Mouse (Mus musculus) spleen, adult 18-20 months (tissue): ENCODE measurements at regions not wholly inside any gene's neighbourhood (a gene's known extent, or its start where the extent isn't known, plus 50 kb on each side); places are given as distances from the start of the nearest gene placed in this dataset.

Experiments
- DNase-seq, 2 experiments: peaks; one replicate each; pipeline ENCODE4 v3.0.0; 2022; ENCODE audit warnings: mixed read lengths in 2 of 2

DNA sequence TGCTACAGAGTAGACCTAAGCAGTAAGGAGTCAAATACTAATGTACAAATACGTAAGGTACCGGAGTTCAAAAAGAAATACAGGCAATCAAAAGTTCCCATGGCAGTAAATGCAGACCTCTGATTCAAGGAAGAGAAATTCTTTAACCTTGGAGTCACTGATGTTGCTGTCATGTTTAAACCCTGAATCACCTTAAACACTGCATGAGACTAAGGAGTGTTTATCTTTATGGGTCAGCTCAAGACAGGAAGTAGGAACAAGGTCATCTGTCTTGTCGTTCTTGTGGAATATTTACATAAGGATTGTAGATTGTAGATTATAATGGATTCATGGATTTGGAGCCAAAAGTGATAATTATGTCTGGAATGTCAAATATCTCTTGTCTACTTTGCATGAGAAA, 1708.7 kb upstream of the Slc10a2 start:
- no peak for DNase-seq

DNA sequence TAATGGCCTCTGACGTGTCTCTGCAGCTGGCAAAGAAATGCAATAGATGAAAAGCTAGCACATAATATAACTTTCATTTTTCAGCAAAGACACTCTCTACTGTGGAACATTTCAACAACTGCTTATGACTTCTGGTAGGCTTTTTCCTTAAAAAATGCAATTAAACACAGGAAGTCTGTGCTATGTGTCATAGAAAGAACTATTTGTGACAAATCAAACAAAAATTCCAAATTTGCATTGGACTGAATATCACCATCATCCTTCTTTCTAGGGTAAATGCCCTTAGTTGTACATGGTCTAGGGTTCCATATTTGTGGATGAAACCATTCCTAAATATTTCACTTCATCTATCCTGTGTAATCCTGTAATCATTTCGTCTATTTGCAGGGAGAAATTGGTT, 1702.0 kb upstream of the Slc10a2 start:
- DNase-seq = no peak

DNA sequence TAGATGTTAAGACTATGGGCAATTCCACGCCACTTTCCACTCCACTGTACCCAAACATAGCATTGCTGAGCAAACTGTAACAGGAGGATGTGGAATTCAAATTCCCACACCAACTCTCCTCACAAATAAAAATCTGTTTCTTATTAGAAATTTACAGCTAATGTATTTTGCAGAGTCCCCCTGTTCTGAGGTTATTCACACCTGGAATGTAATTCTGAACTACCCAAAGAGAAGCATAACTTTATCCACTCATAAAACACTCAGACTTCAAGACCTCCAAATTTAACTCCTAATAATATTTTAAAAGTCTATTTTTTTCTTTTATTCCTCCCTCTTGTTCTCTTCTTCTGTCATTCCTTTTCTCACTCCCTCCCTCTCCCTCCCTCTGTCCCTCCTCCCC, 1698.0 kb upstream of the Slc10a2 start:
- no peak for DNase-seq

DNA sequence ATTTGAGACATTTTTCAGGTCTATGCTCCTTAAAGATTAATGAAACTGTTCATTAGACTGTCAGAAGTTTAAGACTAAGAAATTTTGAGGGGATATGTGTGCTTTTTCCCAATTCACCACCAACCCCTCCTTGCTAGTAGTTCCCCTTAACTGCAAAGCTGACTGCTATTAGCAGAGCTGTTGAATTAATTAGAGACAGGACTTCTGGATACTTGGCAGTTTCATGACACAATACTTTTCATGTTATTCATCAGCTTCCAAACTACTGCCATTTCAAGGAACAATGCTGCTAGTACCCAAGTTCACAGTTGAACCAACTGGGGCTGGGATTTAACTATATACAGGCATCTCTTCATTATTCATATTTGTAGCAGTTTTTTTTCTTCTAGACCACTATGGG, 1695.9 kb upstream of the Slc10a2 start:
- no peak for DNase-seq

DNA sequence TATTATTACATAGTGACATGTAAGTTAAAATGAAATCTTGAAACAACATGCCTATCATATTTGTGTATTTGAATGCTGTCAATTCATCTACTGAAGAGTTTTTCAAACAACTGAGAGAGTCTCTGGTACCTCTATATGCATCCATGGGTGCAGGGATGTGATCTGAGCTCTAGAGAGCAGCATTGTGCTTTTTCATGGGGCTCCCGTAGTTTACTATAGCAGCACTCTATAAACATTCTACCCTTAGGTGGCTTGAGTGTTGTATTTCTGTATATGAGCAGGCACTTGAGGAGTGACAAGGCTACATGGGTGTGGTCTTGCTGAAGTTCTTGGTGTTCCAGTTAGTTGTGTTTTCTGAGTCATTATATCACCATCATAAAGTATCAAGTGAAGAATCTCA, 1683.9 kb upstream of the Slc10a2 start:
- DNase-seq = no peak

DNA sequence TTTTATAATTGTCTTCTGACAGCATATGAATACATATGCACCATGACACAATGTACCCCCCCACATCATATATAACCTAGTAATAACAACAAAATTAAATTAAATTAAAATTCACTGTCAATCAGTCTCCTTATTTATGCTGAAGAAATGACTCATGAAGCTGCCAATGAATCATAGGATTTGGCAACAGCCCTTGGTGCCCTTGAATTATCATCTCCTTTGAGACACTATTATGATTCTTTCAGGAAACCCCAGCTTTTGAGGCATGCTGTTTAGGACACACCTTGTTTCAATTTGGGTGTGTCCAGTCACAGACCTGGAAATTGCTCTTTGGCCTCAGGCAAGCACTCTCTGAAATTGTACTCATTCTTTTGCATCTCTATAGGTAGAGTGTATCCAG, 1675.8 kb upstream of the Slc10a2 start:
- no peak for DNase-seq

DNA sequence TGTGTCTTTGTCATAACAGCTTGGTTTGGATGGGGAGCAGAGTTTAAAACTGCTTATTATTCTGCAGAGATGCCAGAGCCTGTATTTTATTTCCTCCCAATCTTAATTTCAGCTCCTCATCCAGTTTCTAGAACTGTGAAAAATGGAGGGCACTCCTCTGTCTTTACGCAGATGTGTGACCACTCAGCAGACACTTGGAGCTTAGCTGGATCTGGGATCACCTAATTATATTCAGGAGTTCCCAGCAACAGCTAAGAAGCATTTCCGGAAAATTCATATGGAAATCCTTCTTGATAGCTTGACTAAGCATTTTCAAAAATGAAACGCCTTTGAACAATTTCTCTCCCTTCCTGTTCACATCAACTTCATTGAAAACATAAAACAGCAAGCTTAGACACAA, 1670.0 kb upstream of the Slc10a2 start:
- no peak for DNase-seq

DNA sequence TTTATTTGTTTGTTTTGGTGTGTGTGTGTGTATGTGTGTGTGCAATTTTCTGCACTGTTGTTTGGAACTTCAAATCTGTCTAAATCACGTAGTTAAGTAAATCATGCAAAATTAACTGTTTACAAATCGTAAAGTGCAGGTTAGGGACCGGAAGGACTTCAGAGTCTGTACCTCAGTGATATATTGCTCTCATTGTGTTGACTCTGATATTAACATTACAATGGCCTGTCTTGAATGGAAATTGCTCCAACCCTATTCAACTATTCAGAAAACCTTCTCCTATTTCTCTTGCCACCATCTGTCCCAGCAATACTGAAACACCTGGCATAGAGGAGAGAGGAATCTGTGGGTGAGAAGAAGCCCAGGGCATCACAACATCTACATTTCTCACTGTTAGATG, 1624.4 kb upstream of the Slc10a2 start:
- no peak for DNase-seq

DNA sequence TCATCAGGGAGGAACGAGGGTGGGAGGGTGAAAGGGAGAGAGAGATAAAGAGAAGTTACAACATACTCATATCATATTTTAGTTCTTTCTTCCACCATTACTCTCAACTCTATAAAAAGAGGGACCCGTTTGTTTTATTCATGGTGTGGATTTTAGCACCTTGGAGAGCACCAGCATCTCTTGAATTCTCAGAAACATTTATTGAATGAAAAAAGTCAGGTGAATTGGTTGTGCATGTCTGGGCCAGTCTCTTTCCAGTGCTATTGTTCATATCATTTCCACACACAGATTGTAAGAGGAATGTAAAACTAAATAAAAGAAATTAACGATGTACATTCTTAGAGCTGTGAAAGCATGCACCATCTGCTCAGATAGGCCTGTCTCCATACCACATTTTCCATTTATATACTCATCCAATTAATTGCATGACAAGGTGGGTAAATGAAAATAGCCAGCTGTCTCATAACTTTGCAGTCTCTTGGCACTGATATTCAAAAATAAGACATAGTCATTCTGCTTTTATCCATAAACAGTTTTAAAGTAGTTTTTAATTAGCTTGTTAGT, 1603.8 kb upstream of the Slc10a2 start:
- no peak for DNase-seq

DNA sequence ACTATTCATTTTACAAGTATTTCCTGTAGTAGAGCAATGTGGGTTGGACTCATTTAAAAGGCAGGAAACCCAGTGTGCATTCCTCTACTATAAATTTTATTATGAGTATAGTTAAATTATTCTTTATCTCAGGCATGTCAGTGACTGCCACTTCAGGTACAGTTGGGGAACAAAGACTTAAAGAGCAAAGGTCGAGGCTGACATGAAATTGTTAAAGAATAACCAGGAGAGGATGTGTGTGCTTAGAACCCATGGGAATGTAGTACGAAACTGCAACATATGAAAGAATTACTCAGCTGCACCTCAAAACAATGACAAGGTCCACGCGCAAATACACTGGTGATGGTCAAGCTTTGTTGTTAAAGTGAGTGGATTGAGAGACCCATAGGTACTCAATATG, 1583.4 kb upstream of the Slc10a2 start:
- no peak for DNase-seq

DNA sequence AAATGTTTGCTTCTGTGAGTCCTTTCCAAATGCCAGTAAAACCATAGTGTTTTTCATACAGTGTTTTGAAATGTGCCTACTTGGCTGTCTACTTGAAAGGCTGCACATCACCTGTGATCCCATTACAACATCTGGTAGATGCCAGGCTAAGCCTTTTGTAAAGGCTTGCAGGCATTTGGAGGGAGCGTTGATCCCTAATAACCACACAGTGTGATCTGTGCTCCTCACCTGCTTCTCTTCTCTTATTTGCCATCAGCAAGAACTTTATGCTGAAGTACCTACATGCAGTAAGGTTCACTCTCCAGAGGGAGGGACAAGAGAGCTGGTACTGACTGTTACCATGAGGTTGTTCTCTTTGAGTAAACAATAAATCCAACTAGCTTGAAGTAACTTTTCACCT, 1553.7 kb upstream of the Slc10a2 start:
- DNase-seq = no peak

DNA sequence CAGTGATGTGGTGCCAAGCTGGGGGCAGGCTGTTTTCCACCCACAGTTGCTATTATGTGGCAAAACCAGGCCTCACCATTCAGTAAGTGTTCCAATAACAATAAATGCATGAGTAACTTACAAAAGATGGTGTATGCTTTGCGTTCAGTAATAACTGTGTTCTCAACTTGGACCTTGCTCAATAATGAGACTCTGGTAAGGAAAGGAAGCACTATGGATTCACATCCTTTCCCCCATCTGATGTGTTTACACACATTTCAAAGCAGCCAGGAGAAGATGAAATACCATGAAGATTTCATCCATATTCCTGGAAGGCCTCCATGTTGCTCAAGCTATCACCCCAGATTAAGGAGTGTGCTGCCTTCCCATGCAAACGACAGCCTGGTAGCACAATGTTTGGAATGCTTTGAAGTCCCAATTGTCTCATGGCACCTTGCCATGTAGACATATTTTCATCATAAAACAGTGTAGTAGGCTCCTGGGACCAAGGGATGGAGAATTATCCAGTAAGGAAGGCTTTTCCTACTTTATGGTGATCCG, 1552.4 kb upstream of the Slc10a2 start:
- no peak for DNase-seq

DNA sequence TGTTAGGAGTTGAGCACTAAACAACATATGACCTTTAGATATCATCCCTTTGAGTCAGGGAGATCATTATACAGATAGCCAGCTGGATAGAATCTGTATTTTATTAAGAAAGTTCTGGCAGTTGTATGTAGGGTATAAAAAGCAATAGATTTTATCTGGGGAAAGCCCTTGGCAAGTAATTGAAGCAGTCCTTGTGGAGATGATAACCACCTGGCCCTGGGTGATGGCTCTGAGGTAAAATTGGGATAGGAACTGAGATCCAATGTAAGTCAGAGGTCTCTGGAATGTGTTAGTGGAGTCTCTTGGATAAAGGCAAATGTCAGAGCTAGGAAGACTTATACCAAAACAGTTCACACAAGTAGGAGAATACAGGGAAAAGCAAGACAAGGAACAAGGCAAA, 1547.0 kb upstream of the Slc10a2 start:
- DNase-seq = no peak

DNA sequence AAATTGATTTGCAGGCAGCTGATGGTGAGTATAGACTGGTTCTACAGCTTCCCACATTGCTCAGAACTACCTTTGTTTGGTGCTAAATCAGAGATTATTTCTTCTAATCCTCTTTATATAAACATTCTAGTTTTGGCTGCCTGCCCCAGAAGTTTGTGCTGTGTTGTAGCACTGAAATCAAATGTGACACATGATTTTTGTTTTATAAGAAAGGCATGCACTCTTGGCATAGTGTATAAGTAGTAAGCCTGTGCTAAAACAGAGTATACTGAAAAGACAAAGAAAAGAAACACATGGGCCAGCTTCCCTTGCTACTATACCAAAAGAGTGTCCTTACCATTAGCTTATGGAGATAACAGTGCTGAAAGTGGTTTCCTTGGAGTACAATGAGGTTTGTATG, 1542.9 kb upstream of the Slc10a2 start:
- DNase-seq = no peak

DNA sequence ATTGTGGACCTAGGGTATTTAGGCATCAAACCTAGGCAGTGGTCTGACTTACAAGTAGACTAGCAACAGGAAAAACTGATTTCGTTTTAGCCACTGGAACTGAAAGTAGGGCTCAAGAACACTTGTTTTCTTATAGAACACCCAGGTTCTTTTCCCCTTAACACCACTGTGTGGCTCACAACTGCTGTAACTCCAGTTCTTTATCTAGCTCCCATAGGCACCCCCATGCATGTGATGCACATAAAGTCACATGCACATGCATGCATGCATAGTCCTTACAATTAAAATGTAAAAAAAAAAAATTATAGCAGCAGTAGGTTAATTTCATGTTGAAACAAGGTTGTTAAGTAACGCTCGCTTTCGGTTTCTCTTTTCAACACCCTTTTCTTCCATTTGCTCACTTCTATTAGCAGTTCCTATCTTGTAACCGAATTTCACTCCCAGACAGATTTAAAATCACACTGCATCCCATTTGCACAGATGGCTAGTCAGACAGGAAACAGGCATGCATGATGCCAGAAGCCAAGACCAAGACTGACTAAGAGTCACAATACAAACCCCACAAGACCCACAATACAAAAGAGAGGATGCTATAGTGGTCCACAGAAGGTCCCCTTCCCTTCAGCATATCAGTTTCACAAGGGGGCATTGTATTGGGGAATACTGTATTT, 1540.3 kb upstream of the Slc10a2 start:
- DNase-seq = no peak

DNA sequence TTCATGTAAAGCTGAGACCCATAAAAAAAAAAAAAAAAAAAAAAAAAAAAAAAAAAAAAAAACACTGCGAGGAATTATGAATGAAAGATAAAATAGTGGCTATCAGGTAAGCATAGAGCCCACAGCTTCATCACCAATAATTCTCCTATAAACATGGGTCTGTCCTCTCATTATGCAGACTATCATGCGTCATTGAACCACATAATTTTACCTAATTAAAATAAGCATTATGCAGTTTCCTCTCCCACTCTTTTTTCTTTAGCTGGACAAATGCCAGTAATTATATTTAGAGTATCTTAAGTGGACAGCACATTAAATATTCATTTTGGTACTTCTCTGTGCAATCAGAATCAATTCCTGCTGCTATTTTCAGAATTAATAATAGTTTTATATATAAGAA, 1539.2 kb upstream of the Slc10a2 start:
- no peak for DNase-seq

DNA sequence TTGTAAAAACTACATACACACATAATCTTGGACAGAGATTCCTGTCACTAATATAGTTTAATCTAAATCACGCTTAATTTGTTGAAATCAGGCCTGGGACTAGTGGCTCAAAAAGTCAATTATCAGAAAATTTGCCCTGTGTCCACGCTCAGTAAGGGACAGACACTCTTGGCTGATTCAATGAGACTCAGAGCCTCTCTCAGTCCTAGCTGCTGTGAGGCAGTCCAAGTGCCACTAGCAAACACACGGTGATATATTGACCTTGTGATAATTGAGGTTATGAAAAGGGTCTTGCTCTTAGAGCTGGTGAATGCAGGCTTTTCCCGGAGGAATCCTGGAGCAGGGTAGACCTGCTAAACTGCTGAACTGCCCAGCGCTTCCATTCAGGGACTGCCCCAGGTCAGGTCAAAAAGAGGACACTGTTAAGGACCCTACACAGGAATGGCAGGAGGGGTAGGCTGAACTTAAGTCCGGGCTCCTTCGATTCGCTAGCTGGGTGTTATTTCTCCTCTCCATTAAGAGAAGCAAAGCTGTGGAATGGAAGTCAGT, 1521.9 kb upstream of the Slc10a2 start:
- DNase-seq = no peak

DNA sequence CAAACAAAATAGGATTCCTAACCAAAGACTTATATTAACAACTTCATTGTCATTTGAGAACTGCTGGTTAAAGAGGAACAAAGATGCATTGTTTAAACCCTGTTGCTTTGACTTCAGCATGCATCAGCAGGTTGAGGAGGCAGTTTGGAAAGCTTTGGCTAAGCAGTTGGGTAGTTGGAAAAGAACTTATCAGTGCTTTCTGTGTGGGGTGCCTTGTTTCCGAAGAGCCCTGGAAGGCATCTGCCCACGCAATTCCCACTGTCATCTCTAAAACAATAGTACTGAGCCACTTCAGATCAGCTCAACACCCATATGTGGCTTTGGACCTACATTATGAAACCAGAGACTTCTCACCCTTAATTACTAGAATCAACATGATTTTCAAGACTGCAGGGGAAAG, 1503.7 kb upstream of the Slc10a2 start:
- no peak for DNase-seq

DNA sequence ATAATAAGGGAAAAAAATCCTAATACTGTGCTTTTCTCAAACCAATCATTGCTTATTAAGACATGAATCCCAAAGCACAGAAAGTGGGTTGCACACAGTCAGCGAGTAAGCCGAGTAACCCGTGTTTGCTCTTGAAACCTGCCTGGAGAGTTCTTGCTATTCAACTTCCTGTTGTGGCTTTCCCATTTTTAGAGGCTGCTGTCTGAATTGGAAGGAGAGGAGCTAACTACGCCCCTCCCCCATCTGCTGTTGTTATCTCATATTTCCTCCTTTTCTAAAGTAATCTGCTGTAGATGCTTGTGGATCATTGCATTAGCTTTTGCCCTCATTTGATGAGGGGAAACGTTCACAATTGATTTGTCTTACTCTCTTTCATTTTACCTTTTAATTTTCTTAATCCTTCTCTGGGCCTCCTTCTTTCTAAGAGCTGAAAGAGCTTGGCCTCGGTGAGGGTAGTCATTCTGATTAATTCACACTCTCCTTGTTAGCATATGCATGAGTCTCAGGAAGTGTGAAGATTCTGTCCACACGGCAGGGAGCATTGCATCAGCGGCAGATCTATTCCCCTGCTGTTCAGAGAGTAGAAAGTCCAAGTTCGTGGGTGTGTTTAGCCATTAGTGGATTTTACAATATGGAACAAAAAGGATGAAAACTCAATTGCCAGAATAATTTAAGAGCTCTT, 1501.8 kb upstream of the Slc10a2 start:
- no peak for DNase-seq

DNA sequence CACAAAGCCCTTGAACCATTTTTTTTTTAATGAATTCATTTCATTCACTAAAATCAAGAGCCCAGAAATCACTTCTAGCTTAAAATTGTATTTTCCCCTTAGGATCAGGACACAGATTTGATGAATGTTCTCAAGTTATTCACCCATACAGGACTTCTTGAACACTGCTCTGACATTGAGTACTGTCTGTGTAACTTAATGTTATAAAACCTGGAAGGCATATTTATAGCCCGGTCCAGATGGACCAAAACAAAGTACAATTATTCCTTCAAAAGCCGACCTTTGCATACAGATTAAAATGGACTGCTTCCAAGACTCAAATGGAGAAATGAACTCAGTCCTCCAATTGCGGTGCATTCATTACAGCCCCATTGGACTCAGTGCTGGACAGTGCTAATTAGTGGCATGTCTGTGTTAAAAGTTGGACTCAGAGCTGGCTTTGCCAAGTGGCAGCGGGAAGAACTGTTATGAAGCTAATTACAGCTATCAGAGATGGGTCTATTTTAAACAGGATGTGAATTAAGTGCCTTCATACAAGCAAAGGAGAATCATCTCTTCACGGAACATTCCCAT, 1499.2 kb upstream of the Slc10a2 start:
- no peak for DNase-seq

DNA sequence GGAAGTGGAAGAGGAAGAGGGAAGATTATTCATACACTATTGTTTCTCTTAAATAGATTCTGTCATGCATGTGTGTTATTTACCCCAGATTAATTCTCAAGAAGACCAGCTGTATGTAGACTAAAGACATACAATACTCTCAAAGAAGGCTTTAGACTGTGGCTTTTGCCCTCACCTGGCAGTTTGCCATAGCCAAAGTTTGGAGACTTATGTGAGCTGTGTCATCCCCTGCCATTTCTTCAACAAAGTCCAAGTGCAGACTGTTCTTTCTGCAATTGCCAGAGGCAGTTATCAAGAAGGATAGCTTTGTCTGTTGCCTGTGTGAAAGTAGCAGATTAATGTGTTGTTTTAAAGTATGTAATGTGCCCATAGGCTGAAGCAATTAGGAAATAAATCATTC, 1485.0 kb upstream of the Slc10a2 start:
- no peak for DNase-seq

DNA sequence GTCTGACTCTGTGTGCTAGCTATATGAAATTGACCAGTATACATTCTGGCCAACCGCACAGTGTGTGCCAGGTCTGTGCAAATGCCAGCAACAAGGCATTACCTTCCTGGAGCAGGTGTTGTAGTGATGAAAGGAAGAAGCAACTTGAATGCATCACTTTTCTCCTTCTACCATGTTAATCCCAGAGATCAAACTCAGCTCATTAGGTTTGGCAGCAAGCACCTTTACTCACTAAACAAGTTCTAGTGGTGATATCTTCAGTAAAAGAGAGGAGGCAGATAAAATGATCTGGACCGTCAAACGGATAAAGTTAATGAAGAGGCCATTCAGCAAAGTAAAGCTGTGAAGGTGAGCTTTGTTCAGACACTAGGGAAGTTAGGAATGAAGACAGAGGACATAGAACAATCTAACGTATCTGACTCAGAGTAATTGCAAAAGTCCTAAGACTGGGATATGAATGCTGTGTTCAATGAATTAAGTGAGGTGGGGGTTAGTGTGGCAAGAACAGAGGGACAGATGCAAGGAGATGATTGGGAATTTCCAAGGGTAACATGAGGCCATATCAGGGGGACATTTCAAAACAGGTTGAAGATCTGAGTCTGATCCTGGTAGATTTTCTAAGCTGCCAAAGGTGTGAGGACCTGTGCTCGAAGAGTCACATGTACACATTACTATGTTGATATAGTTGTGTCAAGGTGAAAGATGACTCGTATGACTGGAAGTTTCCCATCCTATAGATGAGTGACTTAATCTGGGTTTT, 1478.4 kb upstream of the Slc10a2 start:
- no peak for DNase-seq

DNA sequence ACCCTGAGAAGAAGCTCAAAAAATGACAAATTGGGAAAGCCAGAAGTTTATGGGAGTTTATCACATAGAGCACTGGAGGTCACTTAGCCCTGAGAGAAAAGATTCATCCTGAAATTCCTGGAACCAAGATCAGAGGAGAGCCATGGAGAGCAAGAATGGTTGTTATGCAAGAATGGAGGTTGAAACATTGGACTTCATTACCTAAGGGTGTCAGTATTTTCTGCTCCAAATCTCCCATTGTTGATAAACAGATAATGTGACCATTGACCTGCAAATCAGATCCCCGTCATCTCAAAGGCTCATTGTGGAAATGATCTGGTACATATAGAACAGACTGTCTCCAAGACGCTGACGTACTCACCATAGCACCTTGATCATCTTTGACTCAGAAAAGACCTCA, 1477.6 kb upstream of the Slc10a2 start:
- no peak for DNase-seq
